Mouse (Mus musculus): ENCODE data around the gene Efcab11. TPM values are rescaled to one million over a fixed set of nuclear protein-coding genes. Genes with fewer than 3 reads are reported as not detected.
A peak's percentile ranks its signal among the peaks of the same experiment; 100 is the strongest.

The Efcab11 gene
- polyA plus RNA-seq, 1 experiment from 2014 or later = 2.2 TPM

GRCm38 (mm10) chr12:99694066-99694465 is 190.2 kb downstream of the Efcab11 start:
- no peak for ATAC-seq (ENCODE audit: low read depth)
- Histone ChIP-seq H3K27me3 (ENCODE audit: control insufficient read depth, insufficient read depth, low read length) (no peaks in the 10 kb centered on the region), H3K9me3 (ENCODE audit: control insufficient read depth, low read length) (no peaks in the 10 kb centered on the region), H3K9ac (replicated peaks; ENCODE audit: low read depth, low read length) (no peak overlapping the region), H3K4me3 (ENCODE audit: low read depth, low read length) (no peak overlapping the region), H3K27ac (ENCODE audit: low read depth, low read length) (no peak overlapping the region), H3K4me2 (ENCODE audit: low read depth, low read length) (no peak overlapping the region), H3K4me1 (ENCODE audit: control insufficient read depth, insufficient read depth, low read length) (no peaks in the 10 kb centered on the region), H3K36me3 (ENCODE audit: control insufficient read depth, insufficient read depth, low read length) (no peaks in the 10 kb centered on the region)
- 78% methylated on average over 3 of the region's 3 CpGs for WGBS

GRCm38 (mm10) chr12:99686418-99686992 is 197.7 kb downstream of the Efcab11 start:
- H3K4me2 ChIP-seq (ENCODE audit: low read depth, low read length) = no peak overlapping the region
- ATAC-seq (ENCODE audit: low read depth) = no peak
- no peak overlapping the region for H3K4me3 ChIP-seq (ENCODE audit: low read depth, low read length)
- 86% methylated on average over 6 of the region's 6 CpGs for WGBS
- no peaks in the 10 kb centered on the region for H3K36me3 ChIP-seq (ENCODE audit: control insufficient read depth, insufficient read depth, low read length)
- H3K9me3 ChIP-seq (ENCODE audit: control insufficient read depth, low read length) = no peaks in the 10 kb centered on the region
- no peak overlapping the region for H3K9ac ChIP-seq (replicated peaks; ENCODE audit: low read depth, low read length)
- H3K27me3 ChIP-seq (ENCODE audit: control insufficient read depth, insufficient read depth, low read length) = no peaks in the 10 kb centered on the region
- H3K27ac ChIP-seq (ENCODE audit: low read depth, low read length) = no peak overlapping the region
- H3K4me1 ChIP-seq (ENCODE audit: control insufficient read depth, insufficient read depth, low read length) = no peaks in the 10 kb centered on the region

- Histone ChIP-seq H3K27ac (ENCODE audit: low read depth, low read length) (no peak overlapping the region), H3K4me2 (ENCODE audit: low read depth, low read length) (no peak overlapping the region), H3K36me3 (ENCODE audit: control insufficient read depth, insufficient read depth, low read length) (no peaks in the 10 kb centered on the region), H3K4me1 (ENCODE audit: control insufficient read depth, insufficient read depth, low read length) (no peaks in the 10 kb centered on the region), H3K9ac (replicated peaks; ENCODE audit: low read depth, low read length) (no peak overlapping the region), H3K4me3 (ENCODE audit: low read depth, low read length) (no peak overlapping the region), H3K27me3 (ENCODE audit: control insufficient read depth, insufficient read depth, low read length) (no peaks in the 10 kb centered on the region), H3K9me3 (ENCODE audit: control insufficient read depth, low read length) (no peaks in the 10 kb centered on the region)
- ATAC-seq (ENCODE audit: low read depth) = no peak
- WGBS = 78% methylated on average over 11 of the region's 11 CpGs
These were observed 198.7 kb downstream of the Efcab11 start for GRCm38 (mm10) chr12:99685451-99686100.

GRCm38 (mm10) chr12:99681681-99682080 is 202.6 kb downstream of the Efcab11 start:
- Histone ChIP-seq H3K9ac (replicated peaks; ENCODE audit: low read depth, low read length) (no peak overlapping the region), H3K27ac (ENCODE audit: low read depth, low read length) (no peak overlapping the region), H3K4me2 (ENCODE audit: low read depth, low read length) (no peak overlapping the region), H3K4me3 (ENCODE audit: low read depth, low read length) (no peak overlapping the region), H3K27me3 (ENCODE audit: control insufficient read depth, insufficient read depth, low read length) (no peaks in the 10 kb centered on the region), H3K9me3 (ENCODE audit: control insufficient read depth, low read length) (no peaks in the 10 kb centered on the region), H3K4me1 (ENCODE audit: control insufficient read depth, insufficient read depth, low read length) (no peaks in the 10 kb centered on the region), H3K36me3 (ENCODE audit: control insufficient read depth, insufficient read depth, low read length) (no peaks in the 10 kb centered on the region)
- WGBS = 46% methylated on average over 4 of the region's 4 CpGs
- no peak for ATAC-seq (ENCODE audit: low read depth)

DNA sequence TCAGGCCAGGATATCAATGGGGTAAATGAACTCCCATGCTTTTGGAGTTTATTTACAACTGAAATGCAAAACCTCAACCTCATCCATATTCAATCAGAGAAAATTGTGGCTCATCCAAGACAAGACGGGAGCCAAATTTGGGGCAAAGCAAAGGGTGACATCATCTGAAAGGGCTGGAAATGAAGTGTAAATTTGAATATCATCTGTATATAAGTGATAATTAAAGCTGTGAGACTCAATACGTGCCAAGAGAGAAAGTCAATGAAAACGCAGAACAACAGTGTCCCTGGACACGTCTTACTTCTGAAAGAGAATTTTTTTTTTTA is 212.4 kb downstream of the Efcab11 start:
- Histone ChIP-seq H3K4me1 (ENCODE audit: control insufficient read depth, insufficient read depth, low read length) (peaks cover 4% of the 10 kb centered on the region; the same call in 1 of the 2 replicates), H3K4me3 (ENCODE audit: low read depth, low read length) (no peak overlapping the region), H3K27ac (ENCODE audit: low read depth, low read length) (no peak overlapping the region), H3K9ac (replicated peaks; ENCODE audit: low read depth, low read length) (no peak overlapping the region), H3K9me3 (ENCODE audit: control insufficient read depth, low read length) (no peaks in the 10 kb centered on the region), H3K36me3 (ENCODE audit: control insufficient read depth, insufficient read depth, low read length) (no peaks in the 10 kb centered on the region), H3K4me2 (ENCODE audit: low read depth, low read length) (no peak overlapping the region), H3K27me3 (ENCODE audit: control insufficient read depth, insufficient read depth, low read length) (no peaks in the 10 kb centered on the region)
- 67% methylated on average over 4 of the region's 4 CpGs for WGBS
- peak; percentile 11; the same call in 1 of the 2 replicates for ATAC-seq (ENCODE audit: low read depth)

DNA sequence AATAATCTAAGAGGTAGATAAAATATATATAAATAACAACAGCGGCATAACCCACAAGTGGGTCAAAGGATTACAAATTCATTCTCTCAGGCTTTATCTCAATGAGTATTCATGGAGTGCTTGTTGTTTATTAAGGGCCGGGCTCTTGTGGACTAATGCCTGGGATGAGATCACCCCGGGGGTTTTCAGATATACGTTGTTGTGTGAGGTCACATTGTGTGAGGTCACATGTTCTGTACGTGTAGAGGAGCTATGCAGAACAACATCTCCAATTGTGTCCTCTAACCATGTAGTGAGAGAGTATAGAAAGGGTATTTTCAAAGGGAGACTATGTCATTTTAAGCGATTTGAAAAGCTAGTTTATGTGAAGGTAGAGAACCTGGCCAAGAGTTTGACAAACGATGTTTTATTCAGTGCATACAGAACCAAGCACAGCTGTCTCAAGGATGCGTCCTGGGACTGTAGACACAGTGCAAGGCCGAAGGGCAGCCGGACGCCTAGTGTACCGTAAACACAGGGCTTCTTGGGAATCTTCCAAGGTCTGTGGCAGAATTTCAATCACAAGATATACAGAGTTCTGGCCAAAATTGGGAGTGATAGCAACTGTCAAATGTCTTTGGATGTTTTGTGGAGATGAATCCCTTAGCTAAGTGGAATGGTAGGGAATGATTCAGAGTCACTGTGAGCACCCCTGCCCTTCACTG is 212.9 kb downstream of the Efcab11 start:
- H3K4me2 ChIP-seq (ENCODE audit: low read depth, low read length) = no peak overlapping the region
- WGBS = 55% methylated on average over 12 of the region's 12 CpGs
- ATAC-seq (ENCODE audit: low read depth) = peak; percentile 58; the same call in 1 of the 2 replicates

GRCm38 (mm10) chr12:99670762-99671152 is 213.5 kb downstream of the Efcab11 start:
- H3K4me2 ChIP-seq (ENCODE audit: low read depth, low read length) = peak overlapping the region; percentile 11; the same call in 1 of the 2 replicates
- peak; percentile 46; the same call in 1 of the 2 replicates for ATAC-seq (ENCODE audit: low read depth)
- H3K4me1 ChIP-seq (ENCODE audit: control insufficient read depth, insufficient read depth, low read length) = peaks cover 4% of the 10 kb centered on the region; the same call in 1 of the 2 replicates
- H3K27ac ChIP-seq (ENCODE audit: low read depth, low read length) = no peak overlapping the region
- H3K36me3 ChIP-seq (ENCODE audit: control insufficient read depth, insufficient read depth, low read length) = no peaks in the 10 kb centered on the region
- H3K9me3 ChIP-seq (ENCODE audit: control insufficient read depth, low read length) = no peaks in the 10 kb centered on the region
- H3K27me3 ChIP-seq (ENCODE audit: control insufficient read depth, insufficient read depth, low read length) = no peaks in the 10 kb centered on the region
- H3K9ac ChIP-seq (replicated peaks; ENCODE audit: low read depth, low read length) = no peak overlapping the region
- no peak overlapping the region for H3K4me3 ChIP-seq (ENCODE audit: low read depth, low read length)
- WGBS = 47% methylated on average over 7 of the region's 7 CpGs

More for the DNA sequence above, 212.9 kb downstream of the Efcab11 start:
- H3K36me3 ChIP-seq (ENCODE audit: control insufficient read depth, insufficient read depth, low read length) = no peaks in the 10 kb centered on the region
- peaks cover 4% of the 10 kb centered on the region; the same call in 1 of the 2 replicates for H3K4me1 ChIP-seq (ENCODE audit: control insufficient read depth, insufficient read depth, low read length)
- H3K27ac ChIP-seq (ENCODE audit: low read depth, low read length) = no peak overlapping the region
- no peak overlapping the region for H3K4me3 ChIP-seq (ENCODE audit: low read depth, low read length)
- no peaks in the 10 kb centered on the region for H3K27me3 ChIP-seq (ENCODE audit: control insufficient read depth, insufficient read depth, low read length)
- H3K9me3 ChIP-seq (ENCODE audit: control insufficient read depth, low read length) = no peaks in the 10 kb centered on the region
- no peak overlapping the region for H3K9ac ChIP-seq (replicated peaks; ENCODE audit: low read depth, low read length)

GRCm38 (mm10) chr12:99669976-99670761 is 214.1 kb downstream of the Efcab11 start:
- WGBS = 75% methylated on average over 26 of the region's 26 CpGs
- Histone ChIP-seq H3K4me3 (ENCODE audit: low read depth, low read length) (no peak overlapping the region), H3K36me3 (ENCODE audit: control insufficient read depth, insufficient read depth, low read length) (no peaks in the 10 kb centered on the region), H3K4me1 (ENCODE audit: control insufficient read depth, insufficient read depth, low read length) (peaks cover 4% of the 10 kb centered on the region; the same call in 1 of the 2 replicates), H3K27me3 (ENCODE audit: control insufficient read depth, insufficient read depth, low read length) (no peaks in the 10 kb centered on the region), H3K27ac (ENCODE audit: low read depth, low read length) (no peak overlapping the region), H3K9me3 (ENCODE audit: control insufficient read depth, low read length) (no peaks in the 10 kb centered on the region), H3K9ac (replicated peaks; ENCODE audit: low read depth, low read length) (no peak overlapping the region), H3K4me2 (ENCODE audit: low read depth, low read length) (peak overlapping the region; percentile 11; the same call in 1 of the 2 replicates)
- 0 out of 2 replicates have a peak, but pooled peaks have one; percentile 31 for ATAC-seq (ENCODE audit: low read depth)
